Mouse (Mus musculus) limb, embryonic 13.5 days (tissue): ENCODE measurements around the gene Ap1g2. TPM values are rescaled to one million over a fixed set of nuclear protein-coding genes. Genes with fewer than 3 reads are reported as not detected.

ENCODE experiments used
- ATAC-seq: fragments of 200-750 bp; cut with Nextera tagmentation; 2 replicates; pipeline ENCODE4 v1.8.0; 2017; ENCODE audit warnings: low read depth, moderate number of reproducible peaks, moderate TSS enrichment; ENCODE audit not compliant: low FRiP score
- H3K27ac ChIP-seq: fragments of 300-500 bp; sonication (generic); 2 replicates; pipeline ENCODE4 v1.5.1; 2015; ENCODE audit warnings: inconsistent platforms, mild to moderate bottlenecking, moderate library complexity
- H3K27me3 ChIP-seq: fragments of 300-500 bp; sonication (generic); 2 replicates; pipeline ENCODE4 v1.6.1; 2015; ENCODE audit warnings: mild to moderate bottlenecking, inconsistent platforms
- H3K36me3 ChIP-seq: fragments of 300-500 bp; sonication (generic); 2 replicates; pipeline ENCODE4 v1.6.1; 2015; ENCODE audit warnings: inconsistent platforms, mild to moderate bottlenecking, moderate library complexity
- H3K4me1 ChIP-seq: fragments of 300-500 bp; sonication (generic); 2 replicates; pipeline ENCODE4 v1.6.1; 2015; ENCODE audit warnings: inconsistent platforms
- H3K4me2 ChIP-seq: fragments of 300-500 bp; sonication (generic); replicated peaks from 2 replicates; pipeline ENCODE4 v1.6.1; 2015; ENCODE audit warnings: inconsistent platforms, mild to moderate bottlenecking, moderate library complexity
- H3K4me3 ChIP-seq: fragments of 300-500 bp; sonication (generic); 2 replicates; pipeline ENCODE4 v1.5.1; 2015; ENCODE audit warnings: moderate library complexity, mild to moderate bottlenecking, inconsistent platforms
- H3K9ac ChIP-seq: fragments of 300-500 bp; sonication (generic); 2 replicates; pipeline ENCODE4 v1.6.1; 2015; ENCODE audit warnings: mild to moderate bottlenecking, inconsistent platforms
- H3K9me3 ChIP-seq: fragments of 300-500 bp; sonication (generic); 2 replicates; pipeline ENCODE4 v1.6.1; 2016; ENCODE audit warnings: inconsistent platforms
- WGBS: fragments of 180-500 bp; shearing (Covaris S2); methylation state at CpG from one replicate; pipeline ENCODE4 v1.1.7; 2015; 5-methylcytosine and 5-hydroxymethylcytosine counted together
- polyA plus RNA-seq: library from polyadenylated mRNA; unstranded; fragments of >200 nt; fragmentation: Nextera tagmentation; extraction: Ambion mirVana; gene quantifications from 2 replicates; pipeline ENCODE4 v1.2.1, GENCODE M21; 2015

The Ap1g2 gene
- polyA plus RNA-seq, 1 experiment from 2014 or later, result 13.7 TPM

DNA sequence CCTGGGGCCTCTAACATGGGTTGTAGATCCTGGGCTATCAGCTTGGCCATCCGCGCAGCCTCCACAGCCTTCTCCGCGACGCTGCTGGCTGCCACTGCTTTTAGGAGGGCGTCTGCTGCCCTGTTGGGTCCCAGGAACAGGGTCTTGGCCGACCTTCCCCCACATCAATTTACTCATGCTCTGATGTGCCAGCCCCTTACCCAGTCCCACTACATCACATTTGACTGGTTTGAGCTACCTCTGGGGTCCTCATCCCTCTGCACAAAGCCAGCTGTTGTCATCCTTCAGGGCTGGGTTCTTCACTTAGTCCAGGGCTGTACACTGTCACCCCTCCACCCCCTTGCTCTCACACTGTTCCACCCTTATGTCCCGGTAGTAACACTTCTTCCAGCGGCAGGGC lies 3.7 kb upstream of the Ap1g2 start:
- Histone ChIP-seq H3K36me3 (no peaks in the 10 kb centered on the region), H3K9me3 (no peaks in the 10 kb centered on the region), H3K9ac (no peak overlapping the region), H3K4me3 (no peak overlapping the region), H3K27me3 (peaks cover 75% of the 10 kb centered on the region), H3K4me2 (no peak overlapping the region), H3K4me1 (peaks cover 37% of the 10 kb centered on the region), H3K27ac (no peak overlapping the region)
- WGBS, result 29% methylated on average over 9 of the region's 9 CpGs
- ATAC-seq, result no peak

DNA sequence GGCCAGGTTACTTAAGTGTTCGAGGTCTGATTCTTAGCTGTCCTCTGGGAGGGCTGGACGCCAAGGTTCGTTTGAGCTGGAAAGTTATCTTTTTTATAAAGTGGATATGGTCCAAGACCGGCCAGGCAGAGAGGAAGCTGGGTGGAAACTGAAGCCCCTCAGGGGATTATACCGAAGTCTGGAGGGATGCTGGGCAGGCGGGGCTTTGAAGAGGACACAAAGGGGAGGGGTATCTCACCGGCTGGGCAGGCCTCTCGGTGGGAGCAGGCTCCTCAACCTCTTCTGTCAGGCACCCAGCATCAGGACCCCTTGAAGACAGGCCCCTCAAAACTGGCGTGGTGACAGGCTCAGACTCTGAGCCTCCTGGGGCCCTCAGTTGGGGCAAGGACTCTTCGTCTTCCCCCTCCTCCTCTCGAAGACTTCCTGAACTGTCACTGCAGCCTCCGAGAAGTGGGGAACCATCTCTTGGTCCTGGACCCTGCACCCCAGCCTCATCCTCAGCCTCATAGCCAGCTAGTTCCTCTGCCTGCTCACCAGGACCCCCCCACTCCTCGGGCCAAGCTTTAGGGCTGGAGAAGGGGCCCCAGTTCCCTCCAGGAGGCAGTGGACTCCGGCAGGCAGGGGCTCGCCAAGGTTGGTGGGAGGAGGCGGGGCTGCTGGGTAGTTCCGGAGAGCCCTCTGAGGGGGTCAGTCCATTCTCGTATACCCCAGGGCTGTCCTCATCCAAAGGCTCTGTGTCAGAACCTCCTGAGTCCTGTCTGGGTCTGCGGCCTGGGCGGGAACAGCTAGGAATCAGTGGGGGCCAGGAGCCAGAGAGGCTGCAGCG lies 2.9 kb upstream of the Ap1g2 start:
- 9% methylated on average over 21 of the region's 21 CpGs for WGBS
- peak overlapping the region; percentile 30 for H3K4me2 ChIP-seq
- H3K27ac ChIP-seq, result no peak overlapping the region
- no peaks in the 10 kb centered on the region for H3K9me3 ChIP-seq
- 0 out of 2 replicates have a peak overlapping the region, but pooled peaks have one; percentile 4 for H3K9ac ChIP-seq
- H3K4me1 ChIP-seq, result peaks cover 36% of the 10 kb centered on the region
- H3K36me3 ChIP-seq, result no peaks in the 10 kb centered on the region
- H3K4me3 ChIP-seq, result no peak overlapping the region
- H3K27me3 ChIP-seq, result peaks cover 67% of the 10 kb centered on the region
- no peak; the same call in 1 of the 2 replicates for ATAC-seq

DNA sequence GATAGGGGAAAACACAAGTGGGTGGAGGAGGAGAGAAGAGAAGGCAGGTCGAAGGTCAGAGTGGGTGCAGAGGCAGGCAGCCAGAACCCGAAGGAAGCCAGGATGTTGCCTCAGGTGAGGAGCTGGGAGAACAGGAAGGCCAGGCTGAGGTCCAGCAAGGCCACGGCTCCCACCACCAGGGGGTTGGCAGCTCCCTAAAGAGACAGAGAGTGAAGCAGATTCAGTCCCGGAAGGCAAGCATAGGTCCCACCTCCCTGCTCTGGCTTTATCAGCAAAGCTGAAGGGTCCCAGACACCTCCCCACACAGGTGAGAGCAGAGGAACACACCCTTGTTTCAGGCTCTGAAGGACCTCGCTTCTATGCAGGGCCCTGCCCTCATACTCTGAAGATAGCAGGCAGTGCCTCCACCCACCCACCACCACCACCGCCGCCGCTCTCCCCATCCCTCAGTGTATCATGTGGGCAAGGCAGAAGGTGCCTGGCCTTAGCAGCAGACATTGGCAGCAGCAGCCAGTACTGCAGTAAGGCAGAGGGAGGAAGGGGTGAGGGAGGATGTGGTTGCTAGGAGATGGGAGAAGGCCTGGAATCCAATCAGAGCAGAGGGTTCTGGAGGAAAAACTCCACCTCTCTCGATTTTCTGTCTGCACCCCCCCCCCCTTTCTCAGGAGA lies 1.9 kb upstream of the Ap1g2 start:
- peaks cover 58% of the 10 kb centered on the region for H3K27me3 ChIP-seq

DNA sequence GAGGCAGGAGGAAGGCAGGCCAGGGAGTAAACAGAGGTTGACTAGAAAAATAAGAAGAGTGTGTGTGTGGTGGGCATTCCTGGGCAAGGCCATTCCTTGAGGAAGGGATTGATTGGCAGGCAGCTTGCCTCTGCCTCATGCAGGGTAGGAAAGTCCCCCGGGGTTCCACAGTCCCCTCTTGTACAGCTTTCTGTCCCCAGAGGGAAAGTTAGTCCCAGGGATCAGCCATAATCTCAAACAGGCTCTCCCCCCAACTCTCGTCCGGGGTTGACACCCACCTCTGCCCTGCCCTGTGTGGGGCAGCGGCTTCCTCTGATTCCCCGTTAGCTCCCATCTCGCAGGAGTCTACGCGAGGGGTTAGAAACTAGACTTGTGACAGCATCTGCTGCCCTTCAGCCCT lies 597 bp upstream of the Ap1g2 start:
- Histone ChIP-seq H3K9me3 (no peaks in the 10 kb centered on the region), H3K27me3 (peaks cover 45% of the 10 kb centered on the region), H3K36me3 (peaks cover 9% of the 10 kb centered on the region; the same call in 1 of the 2 replicates), H3K4me1 (peaks cover 30% of the 10 kb centered on the region), H3K27ac (no peak overlapping the region), H3K9ac (no peak overlapping the region), H3K4me3 (no peak overlapping the region), H3K4me2 (0 out of 2 replicates have a peak overlapping the region, but pooled peaks have one; percentile 89)
- 77% methylated on average over 8 of the region's 8 CpGs for WGBS
- no peak for ATAC-seq

More for the DNA sequence above, 1.9 kb upstream of the Ap1g2 start:
- no peak overlapping the region; the same call in 1 of the 2 replicates for H3K4me2 ChIP-seq
- H3K9me3 ChIP-seq, result no peaks in the 10 kb centered on the region
- no peaks in the 10 kb centered on the region for H3K36me3 ChIP-seq
- H3K9ac ChIP-seq, result no peak overlapping the region
- no peak overlapping the region for H3K4me3 ChIP-seq
- no peak for ATAC-seq
- WGBS, result 40% methylated on average over 9 of the region's 9 CpGs
- H3K4me1 ChIP-seq, result peaks cover 30% of the 10 kb centered on the region
- H3K27ac ChIP-seq, result no peak overlapping the region

DNA sequence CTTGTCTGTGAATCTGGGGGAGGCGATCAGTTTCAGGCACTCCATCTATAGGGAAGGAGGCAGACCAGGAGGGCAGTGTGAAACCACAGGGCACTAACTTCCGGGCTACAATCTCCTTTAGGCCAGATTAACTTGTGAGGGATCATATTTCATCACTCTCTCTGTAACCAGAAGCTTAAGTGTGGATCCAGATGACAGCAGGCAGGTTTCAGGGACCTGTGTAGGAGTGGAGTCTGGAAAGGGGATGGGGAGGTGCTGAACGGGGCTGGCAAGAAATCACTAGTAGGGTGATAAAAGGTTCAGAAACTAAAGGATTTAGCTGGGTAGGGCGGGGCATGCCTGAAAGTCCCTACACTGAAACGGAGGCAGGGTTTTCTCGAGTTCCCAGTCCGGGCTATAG lies 1.0 kb downstream of the Ap1g2 start:
- peak; percentile 6; the same call in 1 of the 2 replicates for ATAC-seq
- 2% methylated on average over 7 of the region's 7 CpGs for WGBS

DNA sequence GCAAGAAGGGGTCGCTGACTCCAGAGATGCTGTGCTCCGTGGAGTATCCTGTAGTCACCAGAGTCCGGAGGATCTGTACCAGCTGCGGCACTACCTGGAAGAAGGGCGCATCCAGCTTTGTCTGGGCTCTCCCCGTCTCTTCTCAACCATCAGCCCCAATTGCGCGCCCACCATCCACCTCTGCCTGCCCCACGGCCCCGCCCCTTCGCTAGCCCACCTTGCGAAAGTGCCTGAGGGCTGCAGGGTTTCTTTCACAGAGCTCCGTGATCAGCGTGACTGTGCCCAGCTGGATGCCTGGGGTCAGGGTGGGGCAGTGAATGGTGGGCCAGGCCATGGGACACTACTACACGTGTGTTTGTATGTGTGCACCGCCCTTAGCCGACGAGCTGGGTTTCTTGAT lies 2.0 kb downstream of the Ap1g2 start:
- peaks cover 25% of the 10 kb centered on the region for H3K4me1 ChIP-seq
- ATAC-seq, result no peak
- H3K27me3 ChIP-seq, result peaks cover 19% of the 10 kb centered on the region
- H3K4me3 ChIP-seq, result no peak overlapping the region
- H3K9ac ChIP-seq, result no peak overlapping the region
- no peaks in the 10 kb centered on the region for H3K9me3 ChIP-seq
- H3K27ac ChIP-seq, result no peak overlapping the region
- H3K4me2 ChIP-seq, result no peak overlapping the region
- H3K36me3 ChIP-seq, result peaks cover 23% of the 10 kb centered on the region; the same call in 1 of the 2 replicates
- 81% methylated on average over 18 of the region's 18 CpGs for WGBS

More for the DNA sequence above, 1.0 kb downstream of the Ap1g2 start:
- H3K9ac ChIP-seq, result peak overlapping the region; percentile 77
- peak overlapping the region; percentile 49 for H3K4me3 ChIP-seq
- peak overlapping the region; percentile 89 for H3K4me2 ChIP-seq
- H3K36me3 ChIP-seq, result peaks cover 15% of the 10 kb centered on the region; the same call in 1 of the 2 replicates
- H3K27ac ChIP-seq, result peak overlapping the region; percentile 69; the same call in 1 of the 2 replicates
- H3K9me3 ChIP-seq, result no peaks in the 10 kb centered on the region
- peaks cover 29% of the 10 kb centered on the region for H3K27me3 ChIP-seq
- peaks cover 30% of the 10 kb centered on the region for H3K4me1 ChIP-seq

DNA sequence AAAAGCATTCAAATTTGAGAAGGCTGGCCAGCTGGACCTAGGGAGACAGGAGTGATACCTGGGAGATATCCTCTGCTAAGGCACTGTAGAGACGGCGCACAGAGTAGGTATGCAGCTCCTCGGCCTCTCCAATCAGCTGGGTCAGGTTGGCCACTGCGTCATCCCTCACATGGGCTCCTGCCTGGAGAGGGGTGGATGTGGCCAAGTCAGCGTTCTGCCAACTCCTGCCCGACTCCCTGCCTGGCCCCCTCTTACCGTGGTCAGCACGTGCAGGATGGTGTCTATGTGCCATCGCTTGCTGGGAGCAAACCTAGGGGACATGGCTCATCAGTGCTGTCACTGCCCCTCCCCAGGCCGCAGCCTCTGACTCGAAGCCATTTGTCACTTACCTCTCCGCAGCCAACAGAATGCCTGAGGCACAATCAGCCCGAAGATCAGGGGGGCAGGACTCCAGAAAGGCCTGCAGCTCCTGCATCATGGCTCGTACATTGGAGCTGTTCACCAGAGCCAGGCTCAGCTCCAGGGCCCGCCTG lies 4.1 kb downstream of the Ap1g2 start:
- Histone ChIP-seq H3K4me1 (peaks cover 12% of the 10 kb centered on the region), H3K27me3 (0 out of 2 replicates have a peak, but pooled peaks cover 2% of the 10 kb centered on the region), H3K4me3 (no peak overlapping the region), H3K27ac (no peak overlapping the region), H3K9me3 (no peaks in the 10 kb centered on the region), H3K36me3 (peaks cover 43% of the 10 kb centered on the region), H3K9ac (no peak overlapping the region), H3K4me2 (no peak overlapping the region)
- 73% methylated on average over 15 of the region's 15 CpGs for WGBS
- no peak for ATAC-seq

DNA sequence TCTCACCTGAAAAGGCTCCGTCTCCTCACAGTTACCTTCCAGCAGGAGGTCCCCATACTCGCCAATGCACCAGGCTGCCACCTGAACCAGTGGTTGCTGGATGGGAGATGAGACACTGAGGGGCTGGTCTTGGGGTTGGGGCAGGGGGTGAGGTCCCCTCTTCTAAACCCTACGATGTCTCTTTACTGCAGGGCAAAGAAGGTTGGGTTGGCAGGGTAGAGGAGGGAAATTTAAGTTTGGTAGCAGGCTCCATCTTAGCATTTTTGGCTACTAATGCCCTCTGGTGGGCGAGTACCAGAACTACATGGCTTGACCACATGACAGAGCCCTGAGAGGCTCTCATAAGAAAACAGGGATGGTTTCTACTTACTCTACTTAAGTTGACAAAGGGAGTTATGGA lies 4.8 kb downstream of the Ap1g2 start:
- no peaks in the 10 kb centered on the region for H3K27me3 ChIP-seq
- H3K27ac ChIP-seq, result no peak overlapping the region
- no peak for ATAC-seq
- no peak overlapping the region for H3K9ac ChIP-seq
- no peak overlapping the region for H3K4me2 ChIP-seq
- peaks cover 49% of the 10 kb centered on the region for H3K36me3 ChIP-seq
- no peaks in the 10 kb centered on the region for H3K9me3 ChIP-seq
- H3K4me1 ChIP-seq, result peaks cover 17% of the 10 kb centered on the region
- WGBS, result 48% methylated on average over 4 of the region's 4 CpGs
- H3K4me3 ChIP-seq, result no peak overlapping the region

DNA sequence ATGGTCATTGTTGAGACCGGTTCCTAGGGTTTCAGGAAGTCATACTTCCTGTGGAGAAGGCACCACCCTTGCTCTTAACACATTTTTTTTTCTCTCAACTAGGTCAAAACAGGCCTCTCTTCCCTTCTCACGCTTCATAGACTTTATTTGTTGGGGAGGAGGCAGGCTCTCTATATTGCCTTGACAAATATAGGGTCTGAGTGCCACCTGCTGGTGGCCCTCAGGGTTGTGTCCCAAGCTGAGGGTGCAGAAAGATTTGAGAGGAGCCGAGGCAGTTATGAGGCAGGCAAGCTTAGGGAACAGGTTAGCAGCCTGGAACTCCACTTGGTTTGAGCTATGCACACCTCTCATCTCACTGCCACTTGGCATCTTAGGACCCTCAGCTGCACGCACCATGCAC lies 8.3 kb downstream of the Ap1g2 start:
- 62% methylated on average over 4 of the region's 4 CpGs for WGBS
- peak overlapping the region; percentile 1; the same call in 1 of the 2 replicates for H3K27ac ChIP-seq
- no peaks in the 10 kb centered on the region for H3K9me3 ChIP-seq
- H3K36me3 ChIP-seq, result peaks cover 49% of the 10 kb centered on the region
- no peaks in the 10 kb centered on the region; the same call in 1 of the 2 replicates for H3K27me3 ChIP-seq
- no peak overlapping the region for H3K4me2 ChIP-seq
- ATAC-seq, result no peak
- H3K4me1 ChIP-seq, result peaks cover 19% of the 10 kb centered on the region
- H3K4me3 ChIP-seq, result no peak overlapping the region
- H3K9ac ChIP-seq, result no peak overlapping the region

DNA sequence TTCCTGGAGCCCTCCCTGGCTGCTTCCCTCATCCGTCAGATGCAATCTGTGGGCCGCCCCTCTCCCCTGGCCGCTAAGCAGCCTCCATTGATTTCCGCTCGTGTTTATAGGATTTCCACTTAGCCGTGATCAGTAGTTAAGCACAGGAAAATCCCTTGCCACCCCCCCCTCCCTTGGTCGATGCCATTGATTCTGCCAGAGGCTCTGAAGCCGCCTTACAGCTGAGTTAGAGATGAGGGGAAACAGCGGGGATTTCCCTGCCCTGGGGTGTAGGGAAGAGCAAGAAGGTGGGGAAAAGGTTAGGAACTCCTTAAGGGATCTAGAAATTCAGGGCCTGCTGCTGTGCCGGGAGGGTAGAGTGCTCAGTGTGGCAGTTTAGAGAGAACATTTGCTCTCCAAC lies 8.7 kb downstream of the Ap1g2 start:
- Histone ChIP-seq H3K4me3 (no peak overlapping the region), H3K9me3 (no peaks in the 10 kb centered on the region), H3K9ac (0 out of 2 replicates have a peak overlapping the region, but pooled peaks have one; percentile 31), H3K27ac (no peak overlapping the region; the same call in 1 of the 2 replicates), H3K4me1 (peaks cover 19% of the 10 kb centered on the region), H3K36me3 (peaks cover 45% of the 10 kb centered on the region), H3K4me2 (no peak overlapping the region), H3K27me3 (no peaks in the 10 kb centered on the region; the same call in 1 of the 2 replicates)
- 73% methylated on average over 10 of the region's 10 CpGs for whole genome bisulfite sequencing
- ATAC-seq, result no peak

DNA sequence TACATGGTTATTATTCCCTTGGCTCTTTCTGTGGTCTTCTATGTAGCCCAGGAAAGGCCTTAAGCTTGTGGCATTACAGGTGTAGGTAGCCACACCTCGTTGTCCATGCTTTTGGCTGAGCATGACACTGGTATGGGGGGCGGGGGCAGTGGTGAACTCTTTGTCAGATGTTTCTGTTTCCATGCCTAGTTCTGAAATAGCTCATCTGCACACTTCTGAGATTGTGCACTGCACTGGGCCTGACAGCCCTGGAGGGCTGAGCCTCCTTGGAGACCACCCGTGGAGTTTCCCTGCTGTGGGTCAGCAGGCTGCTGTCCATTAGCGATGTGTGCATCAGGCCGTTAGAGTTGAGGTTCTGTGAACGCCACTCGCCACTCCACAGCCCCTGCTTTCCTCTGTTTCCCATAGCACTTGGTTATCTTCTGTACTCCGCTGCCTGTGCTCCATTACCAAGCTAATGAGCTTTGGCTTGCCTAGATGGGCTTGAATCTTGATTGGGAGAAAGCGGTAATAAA lies 9.8 kb downstream of the Ap1g2 start:
- no peak overlapping the region for H3K27ac ChIP-seq
- H3K4me2 ChIP-seq, result peak overlapping the region; percentile 23; the same call in 1 of the 2 replicates
- ATAC-seq, result no peak
- no peak overlapping the region for H3K4me3 ChIP-seq
- peaks cover 40% of the 10 kb centered on the region for H3K36me3 ChIP-seq
- WGBS, result 62% methylated on average over 9 of the region's 9 CpGs
- H3K4me1 ChIP-seq, result peaks cover 19% of the 10 kb centered on the region
- H3K27me3 ChIP-seq, result no peaks in the 10 kb centered on the region; the same call in 1 of the 2 replicates
- H3K9ac ChIP-seq, result peak overlapping the region; percentile 13; the same call in 1 of the 2 replicates
- H3K9me3 ChIP-seq, result no peaks in the 10 kb centered on the region
